Comparison of ENCODE assay signal across 21 mouse cellular contexts in the genomic region with DNA sequence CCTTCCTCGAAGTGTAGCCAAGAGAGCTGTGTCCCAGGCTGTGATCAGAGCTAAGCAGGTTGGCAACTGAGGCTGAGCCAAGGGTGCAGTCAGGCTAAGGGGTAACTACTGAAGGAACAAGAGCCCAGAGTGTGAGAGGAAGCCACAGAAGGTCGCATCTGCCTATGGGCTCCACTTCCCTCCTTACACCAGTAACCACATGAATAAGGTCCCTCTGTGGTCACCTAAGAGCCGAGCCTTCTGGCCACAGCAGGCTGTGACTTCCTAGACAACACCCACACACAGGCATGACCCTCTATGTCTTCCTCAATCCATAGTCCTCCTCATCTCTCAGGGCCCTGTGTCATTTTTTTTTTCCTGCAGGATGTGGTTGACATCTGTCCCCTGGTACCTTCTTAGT. TPM values are rescaled to one million over a fixed set of nuclear protein-coding genes. Genes with fewer than 3 reads are reported as not detected.
DNase-seq lines count a peak whose midpoint lies in the region; ATAC-seq lines count a peak whose summit lies in the region.
"Had no signal": no experiment of that assay in that cellular context is flagged by ENCODE, and none has a peak within 500 bp of the region (broad histone marks: within the 10 kb centered on the region; RNA-seq: fewer than 3 reads in every experiment).

No protein-coding gene starts in this region.

- peaks cover 30% of the 10 kb centered on the region for H3K27me3 ChIP-seq in forebrain, embryonic 10.5 days (ENCODE audit: poor library complexity, severe bottlenecking)
- H3K27me3 ChIP-seq in forebrain, embryonic 11.5 days (ENCODE audit: control insufficient read depth, insufficient read depth, low read length) = no peaks in the 10 kb centered on the region
- H3K27me3 ChIP-seq in neural tube, embryonic 13.5 days = no peaks in the 10 kb centered on the region; the same call in 1 of the 2 replicates
- H3K27me3 ChIP-seq: forebrain, embryonic 15.5 days had no signal

- H3K9ac ChIP-seq in forebrain, embryonic 11.5 days (ENCODE audit: low read length) = no peak overlapping the region
- no peak overlapping the region for H3K9ac ChIP-seq in neural tube, embryonic 13.5 days
- H3K9ac ChIP-seq: forebrain, embryonic 15.5 days; heart, embryonic 12.5 days; limb, embryonic 15.5 days; lung, embryonic 14.5 days had no signal

- no peak for ATAC-seq in forebrain, embryonic 11.5 days (replicated peaks; ENCODE audit: low FRiP score)
- no peak for ATAC-seq in neural tube, embryonic 13.5 days (ENCODE audit: low read depth)
- ATAC-seq: forebrain, embryonic 15.5 days; intestine, postnatal 0 days had no signal

- H3K9me3 ChIP-seq in forebrain, embryonic 10.5 days = no peaks in the 10 kb centered on the region
- H3K9me3 ChIP-seq in forebrain, embryonic 11.5 days (ENCODE audit: control insufficient read depth, low read length) = no peaks in the 10 kb centered on the region
- no peaks in the 10 kb centered on the region for H3K9me3 ChIP-seq in neural tube, embryonic 13.5 days
- H3K9me3 ChIP-seq: forebrain, embryonic 15.5 days; heart, embryonic 12.5 days; limb, embryonic 15.5 days had no signal

- intact Hi-C loops in left cerebral cortex, postnatal 14 days (cut with DNase I) = loop anchor here (10.0 kb wide), 1 partner anchor 599 kb away; no protein-coding TSS in a partner anchor
- intact Hi-C loops in gastrocnemius, postnatal 36 days (cut with DNase I) = no loop called here

- no peak overlapping the region for H3K4me3 ChIP-seq in forebrain, embryonic 10.5 days
- H3K4me3 ChIP-seq in forebrain, embryonic 11.5 days (ENCODE audit: low read depth, low read length) = no peak overlapping the region
- no peak overlapping the region for H3K4me3 ChIP-seq in neural tube, embryonic 13.5 days
- H3K4me3 ChIP-seq: forebrain, embryonic 15.5 days; heart, embryonic 12.5 days; limb, embryonic 15.5 days had no signal

- peaks cover 25% of the 10 kb centered on the region for H3K4me1 ChIP-seq in forebrain, embryonic 10.5 days
- peaks cover 2% of the 10 kb centered on the region; the same call in 1 of the 2 replicates for H3K4me1 ChIP-seq in forebrain, embryonic 11.5 days (replicated peaks; ENCODE audit: control insufficient read depth, insufficient read depth, low read length)
- peaks cover 31% of the 10 kb centered on the region for H3K4me1 ChIP-seq in neural tube, embryonic 13.5 days (replicated peaks)

- H3K27ac ChIP-seq in forebrain, embryonic 10.5 days = 0 out of 2 replicates have a peak overlapping the region, but pooled peaks have one; percentile 31
- H3K27ac ChIP-seq in forebrain, embryonic 11.5 days (ENCODE audit: low read depth, low read length) = no peak overlapping the region
- H3K27ac ChIP-seq in neural tube, embryonic 13.5 days (replicated peaks) = 0 out of 2 replicates have a peak overlapping the region, but pooled peaks have one; percentile 70
- H3K27ac ChIP-seq: kidney, postnatal 0 days; limb, embryonic 15.5 days had no signal

- no peaks in the 10 kb centered on the region for H3K36me3 ChIP-seq in forebrain, embryonic 10.5 days (replicated peaks)
- H3K36me3 ChIP-seq in forebrain, embryonic 11.5 days (ENCODE audit: control insufficient read depth, insufficient read depth, low read length) = no peaks in the 10 kb centered on the region
- H3K36me3 ChIP-seq in neural tube, embryonic 13.5 days = no peaks in the 10 kb centered on the region
- H3K36me3 ChIP-seq: forebrain, embryonic 15.5 days; heart, embryonic 12.5 days; limb, embryonic 15.5 days had no signal

- no peak for DNase-seq in forebrain, embryonic 10.5 days (ENCODE audit: extremely low spot score, low spot score)
- no peak for DNase-seq in forebrain, embryonic 11.5 days (ENCODE audit: low spot score)
- no peak for DNase-seq in neural tube, embryonic 10.5 days (ENCODE audit: extremely low spot score, low spot score)
- DNase-seq in induced T-regulatory cell, adult 2 months (ENCODE audit: low read depth) = peak; percentile 32
- DNase-seq in urinary bladder, postnatal 25 days (ENCODE audit: low spot score) = no peak
- no peak for DNase-seq in left cerebral cortex, postnatal 14 days (ENCODE audit: low spot score in 2 of 2)
- no peak for DNase-seq in gastrocnemius, postnatal 36 days
- DNase-seq: cerebellum, adult 18-20 months; gastrocnemius, postnatal 10 days had no signal

- H3K4me2 ChIP-seq in forebrain, embryonic 11.5 days (ENCODE audit: low read depth, low read length, severe bottlenecking) = no peak overlapping the region
- no peak overlapping the region for H3K4me2 ChIP-seq in neural tube, embryonic 13.5 days
- H3K4me2 ChIP-seq: forebrain, embryonic 15.5 days; limb, embryonic 15.5 days; lung, embryonic 14.5 days had no signal

- 71% methylated on average over 3 of the region's 3 CpGs for WGBS in forebrain, embryonic 10.5 days
- 78% methylated on average over 3 of the region's 3 CpGs for WGBS in forebrain, embryonic 11.5 days
- WGBS in neural tube, embryonic 13.5 days = 62% methylated on average over 3 of the region's 3 CpGs

RNA-seq across cellular contexts. Expression of a gene that starts 12.9 kb away (rescaled TPM):
- not detected in 2 replicates for polyA plus RNA-seq in forebrain, embryonic 10.5 days (2016; fragmentation: Nextera tagmentation; extraction: Ambion mirVana)
- polyA plus RNA-seq in forebrain, embryonic 11.5 days (2014; fragmentation: Nextera tagmentation; extraction: Ambion mirVana) = not detected in 2 replicates
- polyA plus RNA-seq in neural tube, embryonic 13.5 days (2015; fragmentation: Nextera tagmentation; extraction: Ambion mirVana) = not detected in 2 replicates
- not detected for total RNA-seq in left cerebral cortex, postnatal 14 days (2021)
- not detected for total RNA-seq in gastrocnemius, postnatal 36 days (2021)
- total RNA-seq: adrenal gland, adult 18-20 months; ES-E14; gastrocnemius, postnatal 10 days; left cerebral cortex, adult 8-10 months had no signal
- polyA plus RNA-seq: forebrain, embryonic 15.5 days; heart, embryonic 12.5 days; hindbrain, embryonic 11.5 days; intestine, postnatal 0 days; kidney, postnatal 0 days; limb, embryonic 15.5 days; lung, embryonic 14.5 days; spleen, adult 2 months had no signal

RNA-seq across cellular contexts. Expression of a gene that starts 43.5 kb away (rescaled TPM):
- not detected in 2 replicates for polyA plus RNA-seq in forebrain, embryonic 10.5 days (2016; fragmentation: Nextera tagmentation; extraction: Ambion mirVana)
- polyA plus RNA-seq in forebrain, embryonic 11.5 days (2014; fragmentation: Nextera tagmentation; extraction: Ambion mirVana) = not detected in 2 replicates
- not detected in 2 replicates for polyA plus RNA-seq in neural tube, embryonic 13.5 days (2015; fragmentation: Nextera tagmentation; extraction: Ambion mirVana)
- not detected for total RNA-seq in left cerebral cortex, postnatal 14 days (2021)
- not detected for total RNA-seq in gastrocnemius, postnatal 36 days (2021)
- total RNA-seq: adrenal gland, adult 18-20 months; ES-E14; gastrocnemius, postnatal 10 days; left cerebral cortex, adult 8-10 months had no signal
- polyA plus RNA-seq: forebrain, embryonic 15.5 days; heart, embryonic 12.5 days; hindbrain, embryonic 11.5 days; intestine, postnatal 0 days; kidney, postnatal 0 days; limb, embryonic 15.5 days; lung, embryonic 14.5 days; spleen, adult 2 months had no signal

RNA-seq across cellular contexts. Expression of a gene that starts 58.7 kb away (rescaled TPM):
- polyA plus RNA-seq in forebrain, embryonic 10.5 days (2016; fragmentation: Nextera tagmentation; extraction: Ambion mirVana) = 8.1 and 8.2 TPM in 2 replicates
- 11.5 TPM in 2 replicates for polyA plus RNA-seq in forebrain, embryonic 11.5 days (2014; fragmentation: Nextera tagmentation; extraction: Ambion mirVana)
- 8.7 and 10.5 TPM in 2 replicates for polyA plus RNA-seq in neural tube, embryonic 13.5 days (2015; fragmentation: Nextera tagmentation; extraction: Ambion mirVana)
- total RNA-seq in left cerebral cortex, postnatal 14 days (2021) = 10 to 100 TPM; 32.2 to 32.3 TPM
- 100 to 1,000 TPM; 197 to 202 TPM for total RNA-seq in gastrocnemius, postnatal 36 days (2021)
